Mouse (Mus musculus) CH12.LX (cell line): ENCODE measurements around the gene Gorasp1. TPM values are rescaled to one million over a fixed set of nuclear protein-coding genes. Genes with fewer than 3 reads are reported as not detected.
A peak's percentile ranks its signal among the peaks of the same experiment; 100 is the strongest.

Experiments used
- DNase-seq: peaks from one replicate; pipeline ENCODE4 v3.0.0-alpha.2; 2013; ENCODE audit errors: extremely low read depth
- H3K27ac ChIP-seq: 2 replicates; pipeline ENCODE4 v1.5.1; 2012; ENCODE audit warnings: low read depth, mild to moderate bottlenecking, control low read depth, moderate library complexity; ENCODE audit not compliant: insufficient read depth
- H3K27me3 ChIP-seq: replicated peaks from 2 replicates; pipeline ENCODE3; 2012; ENCODE audit warnings: inconsistent platforms
- H3K36me3 ChIP-seq, 2 experiments: replicated peaks in 1 of 2; 2 replicates each; pipeline versions ENCODE3 to v1.6.1; 2012; ENCODE audit warnings: inconsistent platforms in 1 of 2, low read length in 1 of 2, mild to moderate bottlenecking in 1 of 2, mixed read lengths in 1 of 2, moderate library complexity in 1 of 2; ENCODE audit not compliant: control insufficient read depth in 1 of 2, insufficient read depth in 1 of 2
- H3K4me1 ChIP-seq, 2 experiments: 2 replicates each; pipeline ENCODE4 v1.6.1; 2012; ENCODE audit warnings: inconsistent platforms in 1 of 2, moderate library complexity in 1 of 2; ENCODE audit not compliant: insufficient read depth in 2 of 2, control insufficient read depth in 1 of 2
- H3K4me2 ChIP-seq: 2 replicates; pipeline ENCODE4 v1.6.1; 2012; ENCODE audit warnings: low read depth, mild to moderate bottlenecking, control low read depth; ENCODE audit not compliant: poor library complexity, insufficient read depth, severe bottlenecking
- H3K4me3 ChIP-seq, 3 experiments: fragments of 150-350 bp in 1 of 3; sonication (generic) in 1 of 3; replicated peaks in 1 of 3; 2 replicates each; pipeline versions ENCODE3 to v1.5.1; 2011 to 2012; ENCODE audit warnings: low read depth in 2 of 3, low read length in 2 of 3, mild to moderate bottlenecking in 2 of 3, moderate library complexity in 2 of 3, control low read depth in 1 of 3, improper control_type of control experiment in 1 of 3, inconsistent platforms in 1 of 3, mixed read lengths in 1 of 3; ENCODE audit not compliant: poor library complexity in 1 of 3
- H3K79me2 ChIP-seq: replicated peaks from 2 replicates; pipeline ENCODE4 v1.6.1; 2012; ENCODE audit warnings: mild to moderate bottlenecking, moderate library complexity; ENCODE audit not compliant: control insufficient read depth, poor library complexity, insufficient read depth, severe bottlenecking; ENCODE audit errors: extremely low read depth
- H3K9ac ChIP-seq: 2 replicates; pipeline ENCODE4 v1.6.1; 2012; ENCODE audit warnings: low read depth, mild to moderate bottlenecking, control low read depth, moderate library complexity; ENCODE audit not compliant: insufficient read depth
- H3K9me3 ChIP-seq: replicated peaks from 2 replicates; pipeline ENCODE3; 2012; ENCODE audit warnings: low read length, inconsistent platforms, mixed read lengths
- BHLHE40 ChIP-seq: IDR thresholded peaks from 2 replicates; pipeline ENCODE4 v1.6.1; 2011; ENCODE audit warnings: mild to moderate bottlenecking, low read depth, low read length, improper control_type of control experiment
- E2F4 ChIP-seq: IDR thresholded peaks from 2 replicates; pipeline ENCODE4 v1.6.1; 2011; ENCODE audit warnings: low read depth, low read length, improper control_type of control experiment; ENCODE audit not compliant: insufficient replicate concordance
- ELF1 ChIP-seq: IDR thresholded peaks from 2 replicates; pipeline ENCODE4 v1.6.1; 2014; ENCODE audit warnings: low read depth, mild to moderate bottlenecking, inconsistent platforms, low read length, improper control_type of control experiment
- ETS1 ChIP-seq: conservative IDR thresholded peaks from 2 replicates; pipeline ENCODE4 v1.6.1; 2012; ENCODE audit warnings: low read depth, mild to moderate bottlenecking, inconsistent platforms, low read length, improper control_type of control experiment, moderate library complexity
- GABPA ChIP-seq: IDR thresholded peaks from 2 replicates; pipeline ENCODE4 v1.6.1; 2012; ENCODE audit warnings: low read depth, low read length, improper control_type of control experiment, inconsistent platforms; ENCODE audit not compliant: insufficient replicate concordance
- HCFC1 ChIP-seq: IDR thresholded peaks from 2 replicates; pipeline ENCODE4 v1.6.1; 2012; ENCODE audit warnings: low read depth, mild to moderate bottlenecking, inconsistent platforms, low read length, improper control_type of control experiment
- IRF4 ChIP-seq: IDR thresholded peaks from 2 replicates; pipeline ENCODE4 v1.6.1; 2014; ENCODE audit warnings: low read depth, mild to moderate bottlenecking, inconsistent platforms, low read length, improper control_type of control experiment
- MEF2A ChIP-seq: IDR thresholded peaks from 2 replicates; pipeline ENCODE4 v1.6.1; 2014; ENCODE audit warnings: low read depth, mild to moderate bottlenecking, inconsistent platforms, low read length, improper control_type of control experiment, borderline replicate concordance
- MYC ChIP-seq: IDR thresholded peaks from 2 replicates; pipeline ENCODE4 v1.6.1; 2011; ENCODE audit warnings: low read depth, mild to moderate bottlenecking, improper control_type of control experiment, low read length
- PAX5 ChIP-seq: IDR thresholded peaks from 2 replicates; pipeline ENCODE4 v1.6.1; 2012; ENCODE audit warnings: low read length, inconsistent platforms, mixed read lengths
- SIN3A ChIP-seq: IDR thresholded peaks from 2 replicates; pipeline ENCODE4 v1.6.1; 2012; ENCODE audit warnings: low read length, improper control_type of control experiment, inconsistent platforms
- TCF12 ChIP-seq: IDR thresholded peaks from 2 replicates; pipeline ENCODE4 v1.6.1; 2014; ENCODE audit warnings: low read depth, mild to moderate bottlenecking, inconsistent platforms, low read length, improper control_type of control experiment
- ZKSCAN1 ChIP-seq: IDR thresholded peaks from 2 replicates; pipeline ENCODE4 v1.6.1; 2012; ENCODE audit warnings: low read depth, inconsistent platforms, low read length, improper control_type of control experiment, borderline replicate concordance
- ZNF384 ChIP-seq: IDR thresholded peaks from 2 replicates; pipeline ENCODE4 v1.6.1; 2012; ENCODE audit warnings: low read depth, low read length, improper control_type of control experiment, inconsistent platforms
- dilution Hi-C: fragments of 300-500 bp; cut with MboI; formaldehyde crosslinking; loops from 2 replicates; pipeline ENCODE4 v1.14.3; 2020; ENCODE audit warnings: low sequenced_read_pairs; ENCODE audit not compliant: extremely low pct_unique_long_range_greater_than_20kb, extremely low pct_ligation_motif_present
- in situ Hi-C: fragments of 300-500 bp; cut with MboI; formaldehyde crosslinking; loops from 3 replicates; pipeline ENCODE4 v1.14.3; 2019; ENCODE audit warnings: low sequenced_read_pairs, low pct_ligation_motif_present, low pct_unique_long_range_greater_than_20kb, mixed read lengths
- polyA plus RNA-seq: library from polyadenylated mRNA; unstranded; fragments of >175 nt; gene quantifications from 2 replicates; pipeline ENCODE4 v1.2.1, GENCODE M21; 2012; ENCODE audit warnings: low read depth; ENCODE audit not compliant: insufficient read length
- total RNA-seq, 2 experiments: library from RNA; depleted of rRNA; stranded (reverse); fragments of 300-350 nt in 1 of 2; fragments of >200 nt in 1 of 2; gene quantifications; 2 replicates each; pipeline ENCODE4 v1.2.3; 2012 to 2014

Gene Gorasp1
- total and polyA plus RNA-seq, 3 experiments = 8.7 to 12.6 (median 9.2) TPM

- dilution Hi-C loops (no loop called here), in situ Hi-C loops (no loop called here)
- no peak overlapping the region for H3K4me2 ChIP-seq
- no peaks in the 10 kb centered on the region for H3K79me2 ChIP-seq
- no peak overlapping the region for H3K9ac ChIP-seq
- TF ChIP-seq ELF1 (no peak), BHLHE40 (no peak), TCF12 (no peak)
- peaks cover 5 to 44% of the 10 kb centered on the region in 2 experiments for H3K4me1 ChIP-seq
- H3K27me3 ChIP-seq = no peaks in the 10 kb centered on the region
- H3K4me3 ChIP-seq = no peak overlapping the region
- H3K27ac ChIP-seq = no peak overlapping the region
- H3K36me3 ChIP-seq = peaks cover 52 to 75% of the 10 kb centered on the region in 2 experiments
- H3K9me3 ChIP-seq = peaks cover 4% of the 10 kb centered on the region
- no peak for DNase-seq
These were observed 5.0 kb downstream of the Gorasp1 start for GRCm38 (mm10) chr9:119932358-119932757.

- Histone ChIP-seq H3K27me3 (no peaks in the 10 kb centered on the region), H3K36me3 (peaks cover 82 to 97% of the 10 kb centered on the region in 2 experiments), H3K9ac (no peak overlapping the region), H3K9me3 (peaks cover 4% of the 10 kb centered on the region), H3K27ac (peak overlapping the region; percentile 25; the same call in 1 of the 2 replicates), H3K4me2 (peak overlapping the region; percentile 35), H3K79me2 (no peaks in the 10 kb centered on the region), H3K4me3 (no peak overlapping the region), H3K4me1 (peaks cover 14 to 45% of the 10 kb centered on the region in 2 experiments)
- DNase-seq = no peak
- dilution Hi-C loops (no loop called here), in situ Hi-C loops (no loop called here)
- TF ChIP-seq PAX5 (no peak), E2F4 (no peak), ETS1 (no peak), ZNF384 (no peak), MEF2A (peak; percentile 85), SIN3A (no peak), ELF1 (no peak), IRF4 (0 out of 2 replicates have a peak, but pooled peaks have one; percentile 11), TCF12 (0 out of 2 replicates have a peak, but pooled peaks have one; percentile 28), HCFC1 (no peak), BHLHE40 (peak; percentile 20; the same call in 1 of the 2 replicates), MYC (no peak), ZKSCAN1 (no peak), GABPA (no peak)
These were observed 10.9 kb downstream of the Gorasp1 start for GRCm38 (mm10) chr9:119926497-119926896.
